Mouse (Mus musculus): ENCODE measurements around the gene Unk.

Gene Unk

DNA sequence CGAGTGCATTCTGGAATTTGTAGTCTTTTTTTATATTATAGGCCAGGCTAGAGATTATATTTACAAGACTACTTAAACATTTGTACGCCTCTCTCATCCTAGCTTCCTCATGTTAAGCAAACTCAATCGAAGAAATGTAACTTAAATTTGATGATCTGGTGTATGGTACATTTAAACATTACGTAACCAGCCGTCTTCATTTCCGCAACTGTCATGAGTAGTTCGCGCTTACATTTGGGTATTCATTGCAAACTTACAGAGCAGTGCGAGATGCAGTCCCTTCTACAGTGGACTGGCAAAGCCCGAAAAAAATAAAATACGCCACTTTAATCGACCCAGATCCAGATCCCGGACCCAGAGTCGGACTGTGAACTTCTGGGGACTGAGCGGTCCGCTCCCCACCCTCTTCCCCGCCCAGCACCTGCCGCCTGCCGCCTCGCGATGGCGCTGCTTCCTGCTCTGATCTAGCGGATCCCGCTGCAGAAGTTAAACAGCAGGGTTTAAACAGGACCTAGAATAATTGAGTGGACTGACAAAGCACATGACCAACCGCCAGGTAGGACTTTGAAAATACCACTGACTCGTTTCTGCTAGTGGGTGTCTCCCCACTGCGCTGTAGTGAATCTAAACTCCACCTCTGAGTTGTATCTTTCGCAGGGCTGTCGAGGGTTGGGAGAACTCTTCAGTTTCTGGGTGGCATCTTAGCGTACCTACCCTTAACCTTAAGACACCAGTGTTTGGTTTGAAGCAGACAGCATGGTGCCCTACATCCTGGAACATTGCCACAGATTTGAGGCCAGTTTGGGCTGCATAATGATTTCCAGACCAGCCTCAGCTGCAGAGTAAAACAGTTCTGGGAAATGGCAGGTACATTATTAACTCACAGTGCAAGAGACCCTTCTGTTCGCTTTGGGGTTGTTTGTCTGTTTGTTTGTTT, 57.3 kb downstream of the Unk start:
- in situ Hi-C loops (cut with MboI, MseI): no loop called here

DNA sequence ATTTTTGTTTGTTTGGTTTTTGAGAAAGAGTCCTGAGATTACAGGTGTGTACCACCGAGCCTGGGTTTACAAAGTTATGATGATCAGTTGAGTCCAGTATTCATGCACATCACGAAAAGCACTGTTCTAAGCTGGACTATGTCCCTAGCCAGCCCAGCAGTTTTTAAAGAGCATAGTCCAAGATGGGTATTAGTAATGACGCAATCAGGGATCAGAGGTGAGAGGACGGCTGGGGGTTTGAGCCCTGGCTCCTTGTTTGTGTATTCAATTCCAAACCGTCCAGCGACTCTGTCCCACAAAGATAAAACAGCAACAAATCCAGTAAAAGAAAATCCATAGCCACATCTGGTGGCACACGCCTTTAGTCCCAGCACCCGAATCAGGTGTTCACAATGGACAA, 58.1 kb downstream of the Unk start:
- in situ Hi-C loops (cut with MboI, MseI): no loop called here

DNA sequence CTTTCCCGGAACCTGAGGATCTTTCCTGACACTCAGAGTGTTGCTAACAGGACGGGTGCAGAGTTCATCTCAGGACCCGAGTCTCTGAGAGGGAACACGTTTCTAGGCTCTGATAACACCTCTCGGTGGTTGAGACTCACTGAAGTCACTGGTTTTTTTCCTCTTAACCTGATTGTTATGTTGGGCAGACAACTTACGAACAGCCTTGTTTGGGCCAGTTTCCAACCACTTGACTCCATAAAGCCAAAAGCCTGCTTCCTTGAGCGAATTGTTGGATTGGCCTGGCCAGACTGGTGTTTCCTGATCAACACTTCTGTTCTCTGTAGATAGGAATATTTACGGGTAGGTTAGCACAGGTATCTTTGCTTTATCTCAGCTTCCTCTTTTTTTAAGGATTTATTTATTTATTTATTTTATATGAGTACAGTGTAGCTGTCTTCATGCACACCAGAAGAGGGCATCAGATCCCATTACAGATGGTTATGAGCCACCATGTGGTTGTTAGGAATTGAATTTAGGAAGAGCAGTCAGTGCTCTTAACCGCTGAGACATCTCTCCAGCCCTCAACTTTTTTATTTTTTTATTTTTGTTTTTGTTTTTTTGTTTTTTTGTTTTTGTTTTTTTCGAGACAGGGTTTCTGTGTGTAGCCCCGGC, 58.7 kb downstream of the Unk start:
- in situ Hi-C loops (cut with MboI, MseI): no loop called here

DNA sequence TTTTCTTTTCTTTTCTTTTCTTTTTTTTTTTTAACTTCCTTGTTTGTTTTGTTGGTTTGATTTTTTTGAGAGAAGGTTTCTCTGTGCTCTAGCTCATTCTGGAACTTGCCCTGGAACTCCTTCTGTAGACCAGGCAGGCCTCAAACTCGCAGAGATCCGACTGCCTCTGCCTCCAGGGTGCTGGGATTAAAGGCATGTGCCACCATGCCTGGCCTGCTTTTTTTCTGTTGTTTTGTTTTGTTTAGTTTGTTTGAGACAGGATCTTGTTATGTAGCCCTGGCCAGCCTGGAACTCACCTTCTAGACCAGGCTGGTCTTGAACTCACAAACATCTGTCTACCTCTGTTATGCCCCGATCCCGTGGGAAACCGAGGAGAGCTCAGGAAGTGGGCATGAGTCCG, 59.4 kb downstream of the Unk start:
- in situ Hi-C loops (cut with MboI, MseI): no loop called here

DNA sequence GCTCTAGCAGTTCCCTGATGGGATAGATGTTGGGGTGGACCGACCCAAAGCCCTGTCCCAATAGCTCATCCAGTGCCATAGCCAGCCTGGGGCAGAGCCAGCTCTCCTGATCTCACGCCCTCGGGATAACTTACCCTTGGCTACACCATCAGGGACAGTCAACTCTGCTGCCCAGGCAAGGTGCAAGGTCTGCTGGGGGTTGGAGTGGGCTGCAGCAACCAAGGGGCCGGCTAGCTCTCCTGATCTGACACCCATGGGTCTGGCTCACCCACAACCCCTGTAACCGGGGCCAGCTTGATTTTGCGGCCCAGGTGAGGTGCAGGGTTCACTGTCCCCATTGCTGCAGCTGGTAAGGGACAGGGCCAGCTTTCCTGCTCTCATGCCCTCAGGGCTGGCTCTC, 61.5 kb downstream of the Unk start:
- in situ Hi-C loops (cut with MboI, MseI): loop anchor here (5.0 kb wide), 1 partner anchor 41 kb away; the partner anchor contains the start of gene Trim65

DNA sequence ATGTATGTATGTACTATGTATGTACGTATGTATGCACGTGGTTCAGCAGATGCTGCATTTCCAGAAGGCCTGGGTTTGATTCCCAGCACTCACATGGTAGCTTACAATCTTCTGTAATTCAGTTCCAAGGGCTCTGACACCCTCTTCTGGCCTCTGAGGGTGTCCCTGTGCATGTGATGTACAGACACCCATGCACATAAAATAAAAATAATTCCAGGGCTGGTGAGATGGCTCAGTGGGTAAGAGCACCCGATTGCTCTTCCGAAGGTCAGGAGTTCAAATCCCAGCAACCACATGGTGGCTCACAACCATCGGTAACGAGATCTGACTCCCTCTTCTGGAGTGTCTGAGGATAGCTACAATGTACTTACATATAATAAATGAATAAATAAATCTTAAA, 62.8 kb downstream of the Unk start:
- in situ Hi-C loops (cut with MboI, MseI): loop anchor here (5.0 kb wide), 1 partner anchor 39 kb away; the partner anchor contains the start of gene Trim65

DNA sequence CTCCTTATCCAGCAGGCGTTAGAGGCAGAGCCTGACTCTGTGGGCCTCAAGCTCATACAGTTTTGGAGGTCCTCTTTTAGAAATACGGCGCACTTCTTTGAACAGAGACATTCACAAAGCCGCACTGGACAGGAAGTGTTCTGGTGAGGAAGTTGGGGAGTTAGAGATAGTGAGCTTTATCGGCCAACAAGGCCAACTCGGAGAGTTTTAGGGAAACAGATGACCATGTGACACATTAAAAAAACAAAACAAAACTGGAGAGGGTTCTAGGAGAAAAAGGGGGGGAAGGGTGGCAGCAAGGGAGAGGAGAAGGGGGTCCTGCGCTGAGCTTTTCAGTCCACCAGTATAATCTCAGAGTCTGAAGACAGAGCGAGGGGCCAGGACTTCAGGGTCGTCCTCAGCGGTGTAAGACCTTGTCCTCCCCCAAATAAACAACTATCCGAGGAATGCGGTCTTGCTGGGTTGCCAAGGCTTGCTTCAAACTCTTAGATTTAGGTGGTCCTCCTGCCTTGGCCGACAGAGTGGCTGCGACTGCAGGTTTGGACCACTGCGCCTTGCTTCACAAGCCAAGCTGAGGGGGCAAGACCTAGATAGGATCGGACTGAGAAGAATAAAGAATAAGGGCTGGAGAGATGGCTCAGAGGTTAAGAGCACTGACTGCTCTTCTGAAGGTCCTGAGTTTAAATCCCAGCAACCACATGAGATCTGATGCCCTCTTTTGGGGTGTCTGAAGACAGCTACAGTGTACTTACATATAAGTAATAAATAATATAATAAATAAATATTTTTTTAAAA, 63.8 kb downstream of the Unk start:
- in situ Hi-C loops (cut with MboI, MseI): loop anchor here (5.0 kb wide), 1 partner anchor 38 kb away; the partner anchor contains the start of gene Trim65

DNA sequence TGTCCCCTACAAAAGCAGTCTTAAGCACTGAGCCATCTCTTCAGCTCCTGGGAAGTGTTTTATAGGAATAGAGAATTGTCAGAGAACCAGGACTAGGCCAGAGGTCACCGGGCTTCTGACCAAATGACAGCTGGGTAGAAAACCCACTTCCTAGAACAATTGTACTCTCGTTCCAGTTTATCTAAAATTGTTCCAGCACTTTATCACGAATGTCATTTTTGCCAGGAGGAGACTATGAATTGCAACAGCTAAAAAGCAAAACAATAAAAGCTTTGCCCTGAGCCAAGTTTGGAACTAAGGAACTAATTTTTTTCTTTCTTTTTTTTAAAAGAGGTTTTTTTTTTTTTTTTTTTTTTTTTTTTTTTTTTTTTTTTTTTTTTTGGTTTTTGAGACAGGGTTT, 65.5 kb downstream of the Unk start:
- in situ Hi-C loops (cut with MboI, MseI): no loop called here

DNA sequence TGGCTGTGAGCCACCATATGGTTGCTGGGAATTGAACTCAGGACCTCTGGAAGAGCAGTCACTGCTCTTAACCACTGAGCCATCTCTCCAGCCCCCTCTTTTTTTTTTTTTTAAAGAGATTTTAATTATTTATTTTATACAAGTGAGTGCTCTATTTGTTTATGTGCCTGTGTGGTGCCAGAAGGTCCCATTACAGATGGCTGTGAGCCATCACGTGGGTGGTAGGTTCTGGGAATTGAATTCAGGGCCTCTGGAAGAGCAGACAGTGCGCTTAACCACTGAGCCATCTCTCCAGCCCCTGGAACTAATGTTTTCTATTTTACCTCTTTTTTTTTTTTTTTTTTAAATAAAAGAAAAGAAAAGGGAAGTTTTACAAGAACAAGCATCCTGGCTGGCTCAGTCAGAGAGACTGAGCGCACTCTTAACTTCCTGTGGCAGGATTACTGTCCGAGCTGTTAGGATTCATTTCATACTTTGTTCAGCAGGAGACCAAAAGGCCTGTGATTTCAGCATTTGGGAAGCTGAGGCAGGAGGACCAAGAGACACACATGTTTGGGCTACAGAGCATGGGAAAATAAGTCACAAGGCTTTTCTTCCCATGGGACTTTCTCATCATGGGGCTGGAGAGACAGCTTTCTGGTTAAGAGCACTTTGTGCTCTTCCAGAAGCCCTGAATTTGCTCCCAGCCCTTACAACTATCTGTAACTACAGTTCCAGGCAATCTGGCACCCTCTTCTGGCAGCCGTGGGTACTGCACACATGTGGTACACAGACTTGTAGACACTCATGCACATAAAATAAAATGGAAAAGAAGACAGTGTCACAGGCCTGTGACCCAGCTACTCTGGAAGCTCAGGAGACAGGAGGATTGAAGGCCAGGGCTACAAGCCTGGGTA, 66.3 kb downstream of the Unk start:
- in situ Hi-C loops (cut with MboI, MseI): no loop called here

DNA sequence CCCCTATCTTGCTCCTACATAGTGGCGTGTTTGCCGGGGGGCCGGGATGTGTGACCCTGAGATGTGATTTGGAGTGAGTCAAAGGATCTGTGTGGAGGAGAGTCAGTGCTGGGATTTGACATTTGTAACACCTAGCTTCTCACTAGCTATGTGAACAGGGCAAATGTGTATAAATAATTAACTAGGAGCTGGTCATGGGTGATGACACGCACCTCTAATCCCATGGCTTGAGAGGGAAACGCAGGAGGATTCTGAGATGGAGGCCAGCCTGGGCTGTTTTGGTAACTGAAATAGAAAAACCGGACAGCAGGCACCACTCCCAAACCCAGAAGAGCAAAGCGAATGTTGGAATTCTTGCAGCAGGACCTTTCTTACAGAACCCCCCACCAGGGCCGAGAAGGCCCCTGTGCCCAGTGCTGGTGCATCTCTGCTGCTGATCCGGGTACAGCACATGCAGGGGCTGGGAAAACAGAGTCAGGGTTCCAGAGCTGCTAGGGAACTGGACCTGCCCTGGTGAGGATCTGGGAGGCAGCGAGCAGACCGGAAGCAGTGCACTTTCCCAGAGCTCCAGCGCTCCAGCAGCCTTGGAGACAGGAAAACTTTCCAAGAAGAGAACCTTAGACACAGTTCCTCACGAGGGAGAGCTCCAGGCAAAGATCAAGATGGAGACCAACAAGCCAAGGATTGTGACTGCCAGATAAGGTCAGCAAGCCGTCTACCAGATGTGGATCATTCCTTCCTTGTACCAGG, 68.8 kb downstream of the Unk start:
- in situ Hi-C loops (cut with MboI, MseI): no loop called here

DNA sequence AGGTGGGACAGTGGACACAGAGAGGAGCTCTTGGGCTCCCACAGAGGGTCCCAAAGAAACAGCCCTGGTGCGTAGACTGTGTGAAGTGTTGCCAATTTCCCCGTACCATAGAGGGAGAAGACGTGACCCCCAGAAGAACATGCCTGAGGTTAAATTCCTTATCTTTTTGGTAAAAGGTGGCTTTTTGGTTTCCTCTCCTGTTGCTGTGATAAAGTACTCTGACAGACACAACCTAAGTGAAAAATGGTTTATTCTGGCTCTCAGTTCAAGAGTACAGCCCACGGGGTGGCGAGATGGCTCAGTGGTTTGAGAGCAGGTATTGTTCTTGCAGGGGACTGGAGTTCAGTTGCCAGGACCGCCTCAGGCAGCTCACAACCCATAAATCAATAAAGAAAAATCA, 69.3 kb downstream of the Unk start:
- in situ Hi-C loops (cut with MboI, MseI): no loop called here

DNA sequence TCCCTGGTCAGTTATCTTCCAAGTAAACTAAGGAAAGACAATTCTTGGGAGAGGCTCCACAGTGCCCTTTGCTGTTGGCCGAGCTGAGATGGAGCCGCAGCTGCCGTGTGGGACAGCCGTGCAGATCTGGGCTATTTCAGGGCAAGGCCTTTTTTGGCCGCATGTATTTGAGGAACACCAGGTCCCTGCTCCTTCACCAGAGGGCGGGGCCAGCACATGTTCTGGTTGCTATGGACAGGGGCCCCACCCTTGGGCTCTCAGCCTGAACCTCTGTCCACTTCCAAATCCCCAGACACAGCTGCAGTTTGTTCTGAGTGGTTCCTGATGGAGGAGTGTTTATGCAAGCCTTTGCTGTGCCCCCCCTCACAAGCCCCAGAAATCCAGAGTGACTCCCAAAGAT, 70.3 kb downstream of the Unk start:
- in situ Hi-C loops (cut with MboI, MseI): no loop called here

DNA sequence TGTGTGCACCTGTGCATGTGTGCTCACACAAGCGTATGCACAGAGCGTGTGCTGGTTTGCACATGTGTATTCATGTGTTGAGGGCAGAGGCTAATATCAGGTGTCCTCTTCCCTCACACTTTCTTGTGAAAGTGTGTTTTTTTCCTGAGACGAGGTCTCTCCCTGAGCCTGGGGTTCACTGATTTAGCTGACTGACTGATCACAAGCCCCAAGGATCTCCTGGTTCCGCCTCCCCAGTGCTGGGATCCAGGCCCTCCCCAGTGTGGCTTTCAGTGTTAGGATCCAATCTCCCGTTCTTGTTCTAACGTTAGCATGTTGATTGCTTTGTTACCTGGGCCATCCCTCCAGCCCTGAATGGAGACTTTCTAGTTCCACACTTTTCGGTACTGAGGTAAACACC, 70.7 kb downstream of the Unk start:
- in situ Hi-C loops (cut with MboI, MseI): no loop called here

DNA sequence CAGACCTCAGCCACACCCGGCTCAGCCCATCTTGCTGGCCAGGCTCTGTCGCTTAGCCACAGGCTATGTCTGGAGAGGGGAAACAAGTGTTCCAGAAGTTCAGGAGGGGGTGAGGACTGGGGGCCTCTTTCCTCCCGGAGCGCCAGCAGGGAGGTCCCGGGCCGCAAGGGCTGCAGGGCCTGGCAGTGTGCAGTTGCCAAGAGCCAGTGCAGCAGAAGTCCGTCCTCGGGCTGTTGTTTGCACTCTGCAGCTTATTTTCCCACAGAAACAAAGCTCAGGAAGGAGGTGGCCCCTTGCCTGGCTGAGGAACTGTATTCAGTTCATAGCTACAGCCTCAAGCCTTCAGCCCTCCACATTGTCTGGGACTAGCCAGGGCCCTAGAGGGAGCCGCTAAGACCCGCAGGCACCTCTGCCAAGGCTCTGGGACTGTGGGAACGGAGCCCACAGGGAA, 71.8 kb downstream of the Unk start:
- in situ Hi-C loops (cut with MboI, MseI): no loop called here

DNA sequence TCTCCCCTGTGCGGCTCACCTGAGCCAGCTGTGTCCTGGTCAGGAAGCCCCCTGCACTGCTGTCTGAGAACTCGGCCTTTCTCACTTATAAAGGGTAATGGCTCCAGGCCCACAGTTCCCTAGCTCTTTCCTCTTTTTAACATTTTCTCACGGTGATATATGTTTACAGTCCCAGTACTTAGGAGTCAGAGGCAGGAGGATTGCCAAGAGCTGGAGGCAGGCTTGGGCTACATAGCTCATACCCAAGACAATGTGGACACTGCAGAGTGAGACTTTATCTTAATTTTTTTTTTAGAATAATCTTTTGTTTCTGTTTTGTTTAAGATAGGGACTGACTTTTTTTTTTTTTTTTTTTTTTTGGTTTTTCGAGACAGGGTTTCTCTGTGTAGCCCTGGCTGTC, 72.3 kb downstream of the Unk start:
- in situ Hi-C loops (cut with MboI, MseI): no loop called here

DNA sequence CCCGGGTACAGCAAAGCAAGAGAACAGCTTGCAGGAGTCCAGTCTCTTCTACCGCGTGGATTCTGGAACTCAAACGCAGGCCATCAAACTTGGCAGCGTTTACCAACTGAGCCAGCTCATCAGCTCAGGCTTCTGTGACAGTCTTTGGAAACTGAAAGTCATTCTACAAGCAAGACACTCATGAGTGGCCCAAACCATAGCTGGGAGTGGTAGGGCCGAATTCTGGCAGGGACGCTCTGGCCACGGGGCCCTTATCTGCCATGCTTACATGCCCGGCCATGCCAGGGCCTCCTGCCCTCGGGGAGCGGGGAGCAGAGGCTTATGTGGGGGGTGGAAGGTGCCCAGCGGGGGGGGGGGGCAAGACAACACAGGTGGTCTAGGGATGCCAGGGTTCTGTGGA, 73.5 kb downstream of the Unk start:
- in situ Hi-C loops (cut with MboI, MseI): no loop called here

DNA sequence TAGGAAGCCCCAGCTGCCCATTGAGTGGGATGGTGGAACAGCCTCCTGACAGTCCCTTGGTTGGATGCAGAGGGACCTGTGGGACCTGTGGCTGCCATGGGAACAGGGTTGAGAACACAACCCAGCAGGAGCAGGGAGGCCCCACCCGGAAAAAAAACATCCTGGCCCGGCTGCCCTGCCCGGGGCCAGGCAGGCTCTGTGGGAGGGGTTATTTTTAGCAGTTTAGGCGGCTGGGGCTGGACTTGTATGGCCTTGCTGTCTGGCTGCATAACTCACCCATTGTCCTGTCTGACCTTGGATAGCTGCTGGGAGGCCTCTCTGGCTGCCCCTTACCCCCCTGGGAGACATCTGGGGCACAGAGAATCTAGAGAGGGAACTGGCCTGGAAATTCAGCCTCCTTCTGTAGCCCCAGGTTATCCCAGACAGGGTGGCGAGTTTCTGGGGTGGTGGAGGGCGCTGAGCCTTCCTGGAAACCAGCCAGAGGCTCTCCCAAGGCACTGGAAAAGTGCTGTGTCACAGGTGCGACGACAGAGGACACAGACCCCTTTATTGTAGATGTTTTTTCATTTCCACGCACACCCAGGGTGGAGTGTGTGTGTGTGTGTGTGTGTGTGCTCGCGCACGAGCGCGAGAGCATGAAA, 74.0 kb downstream of the Unk start:
- in situ Hi-C loops (cut with MboI, MseI): no loop called here

DNA sequence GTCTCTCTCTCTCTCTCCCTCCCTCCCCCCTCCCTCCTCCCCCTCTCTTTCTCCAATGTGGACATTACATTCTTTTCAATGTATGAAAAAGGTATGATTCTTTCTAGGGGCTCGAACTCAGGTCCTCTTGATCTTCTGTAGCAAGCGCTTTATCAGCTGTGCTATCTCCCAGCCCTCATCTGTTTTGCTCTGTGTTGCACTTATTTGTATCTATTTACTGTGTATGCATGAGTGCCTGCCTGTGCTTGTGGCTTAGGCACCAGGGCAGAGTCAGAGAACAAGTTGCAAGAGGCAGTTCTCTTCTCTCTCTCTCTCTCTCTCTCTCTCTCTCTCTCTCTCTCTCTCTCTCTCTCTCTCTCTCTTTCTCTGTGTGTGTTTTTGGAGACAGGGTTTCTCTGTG, 74.9 kb downstream of the Unk start:
- in situ Hi-C loops (cut with MboI, MseI): no loop called here

DNA sequence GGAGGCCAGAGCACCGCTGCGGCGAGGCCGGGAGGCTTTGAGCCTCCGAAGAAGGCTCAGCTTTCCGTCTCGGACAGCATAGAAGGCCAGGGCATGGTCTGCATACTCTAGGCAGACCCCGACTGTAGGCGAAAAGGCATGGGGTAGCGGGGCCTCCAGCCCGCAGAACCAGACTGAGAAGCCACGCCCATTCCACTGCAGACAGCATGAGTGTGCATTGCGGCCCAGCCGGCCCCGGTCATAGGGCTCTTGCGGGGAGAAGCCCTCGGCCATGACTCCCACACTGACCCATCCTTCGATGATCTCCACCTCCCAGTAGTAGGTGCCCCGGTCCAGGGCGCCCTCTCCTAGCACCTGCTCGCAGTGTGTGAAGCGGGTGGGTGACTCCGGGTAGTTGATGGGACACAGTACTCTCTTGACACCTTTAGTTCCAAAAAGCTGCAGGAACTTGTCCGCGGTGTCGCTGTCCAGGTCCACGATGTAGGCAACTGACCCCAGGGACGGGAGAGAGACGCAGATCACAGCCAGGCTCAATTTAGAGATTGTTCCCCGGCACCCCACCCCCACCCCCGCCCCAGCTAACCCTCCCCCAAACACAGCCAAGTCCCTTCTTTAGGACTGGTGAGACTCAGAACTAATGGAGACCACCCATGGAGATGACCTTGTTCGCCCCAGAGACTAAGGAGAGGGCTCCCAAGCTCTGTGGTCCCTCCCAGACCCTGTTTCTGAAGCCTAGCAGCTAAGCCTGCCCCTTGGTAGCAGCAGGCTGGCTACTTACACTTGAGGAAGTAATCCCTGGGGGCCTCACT, 76.2 kb downstream of the Unk start:
- in situ Hi-C loops (cut with MboI, MseI): no loop called here
